ENCODE assay signal across 9 mouse cellular contexts in the genomic region with DNA sequence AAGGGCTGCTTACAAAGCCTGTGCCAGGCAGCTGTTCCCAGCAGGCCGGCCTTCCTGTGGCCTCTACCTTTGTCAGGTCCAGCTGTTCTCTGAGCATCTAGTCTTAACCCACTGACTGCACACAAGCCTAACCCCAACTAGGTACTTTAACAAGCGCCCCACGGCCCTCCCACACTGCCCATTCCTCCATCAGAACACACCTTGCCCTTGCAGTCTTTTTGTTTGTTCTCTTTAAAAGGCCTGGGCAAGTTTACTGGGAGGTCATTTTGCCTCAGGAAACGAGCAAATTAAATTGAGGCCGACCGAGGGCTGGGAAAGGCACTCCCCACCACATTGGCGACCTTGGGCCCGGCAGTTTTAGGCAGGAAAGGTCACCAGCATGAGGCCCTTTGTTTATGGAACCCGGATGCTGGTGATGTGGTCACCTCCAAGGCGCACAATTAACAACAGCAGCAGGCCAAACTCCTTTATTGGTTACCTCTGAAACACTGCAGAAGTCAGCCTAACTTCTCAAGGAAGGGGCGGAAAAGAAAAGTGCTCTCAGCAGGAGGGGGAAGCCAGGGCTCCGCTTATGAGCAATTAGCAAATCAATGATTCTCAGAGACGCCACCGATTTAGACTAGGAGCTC. TPM values are rescaled to one million over a fixed set of nuclear protein-coding genes. Genes with fewer than 3 reads are reported as not detected.
DNase-seq lines count a peak whose midpoint lies in the region; ATAC-seq and TF ChIP-seq lines count a peak whose summit lies in the region.
"Had no signal": no experiment of that assay in that cellular context is flagged by ENCODE, and none has a peak within 500 bp of the region (broad histone marks: within the 10 kb centered on the region; RNA-seq: fewer than 3 reads in every experiment).

No protein-coding gene starts in this region.

- H3K4me1 ChIP-seq in hindbrain, embryonic 10.5 days (replicated peaks) = peaks cover 93% of the 10 kb centered on the region
- peaks cover 55% of the 10 kb centered on the region for H3K4me1 ChIP-seq in hindbrain, embryonic 16.5 days (ENCODE audit: control insufficient read depth, insufficient read depth, low read depth, low read length)
- H3K4me1 ChIP-seq in kidney, adult 2 months (ENCODE audit: control insufficient read depth, insufficient read depth, low read length) = peaks cover 40% of the 10 kb centered on the region

- H3K79me2 ChIP-seq in myocyte (ENCODE audit: control insufficient read depth, insufficient read depth) = peaks cover 19% of the 10 kb centered on the region

- no peak overlapping the region for H3K4me2 ChIP-seq in hindbrain, embryonic 16.5 days (ENCODE audit: low read length)
- peak overlapping the region; percentile 43 for H3K4me2 ChIP-seq in myocyte (ENCODE audit: low read depth)

- H3K9ac ChIP-seq in hindbrain, embryonic 16.5 days (ENCODE audit: low read depth, low read length) = no peak overlapping the region

- no peak for TF ChIP-seq CTCF in kidney, adult 2 months (conservative IDR thresholded peaks at IDR 0.05; ENCODE audit: insufficient read depth, insufficient read length, low read depth, low read length)

- no peaks in the 10 kb centered on the region for H3K9me3 ChIP-seq in hindbrain, embryonic 10.5 days
- H3K9me3 ChIP-seq in hindbrain, embryonic 16.5 days (ENCODE audit: control insufficient read depth, low read length) = no peaks in the 10 kb centered on the region

- peaks cover 55% of the 10 kb centered on the region for H3K36me3 ChIP-seq in hindbrain, embryonic 10.5 days
- H3K36me3 ChIP-seq in hindbrain, embryonic 16.5 days (ENCODE audit: control insufficient read depth, insufficient read depth, low read length) = no peaks in the 10 kb centered on the region
- no peaks in the 10 kb centered on the region for H3K36me3 ChIP-seq in kidney, adult 2 months (ENCODE audit: control insufficient read depth, insufficient read depth, low read length)
- peaks cover 6% of the 10 kb centered on the region for H3K36me3 ChIP-seq in myocyte (ENCODE audit: control insufficient read depth, insufficient read depth)

- peak; percentile 59 for DNase-seq in hindbrain, embryonic 10.5 days (ENCODE audit: low spot score)
- DNase-seq in embryo, embryonic 10.5 days (ENCODE audit: low spot score) = peak; percentile 71
- peak; percentile 82 for DNase-seq in kidney, adult 2 months
- no peak for DNase-seq in ovary, postnatal 10 days (ENCODE audit: low spot score)
- no peak for DNase-seq in Muller cell, postnatal 12 days (ENCODE audit: inconsistent ontology term)
- no peak for DNase-seq in frontal cortex, adult 2 months (ENCODE audit: extremely low spot score in 1 of 2, low spot score in 1 of 2)
- DNase-seq: gastrocnemius, postnatal 25 days had no signal

- ATAC-seq in hindbrain, embryonic 16.5 days = no peak

- WGBS in hindbrain, embryonic 10.5 days = 7% methylated on average over 14 of the region's 14 CpGs
- 22% methylated on average over 14 of the region's 14 CpGs for WGBS in hindbrain, embryonic 16.5 days
- 40% methylated on average over 14 of the region's 14 CpGs for WGBS in kidney, adult 2 months

- peak overlapping the region; percentile 85 for H3K27ac ChIP-seq in hindbrain, embryonic 10.5 days
- no peak overlapping the region for H3K27ac ChIP-seq in hindbrain, embryonic 16.5 days (ENCODE audit: low read depth, low read length)
- peak overlapping the region; percentile 83 for H3K27ac ChIP-seq in kidney, adult 2 months (ENCODE audit: insufficient read depth, low read depth, low read length)

- H3K4me3 ChIP-seq in hindbrain, embryonic 10.5 days = peak overlapping the region; percentile 31
- H3K4me3 ChIP-seq in hindbrain, embryonic 16.5 days (ENCODE audit: low read length) = no peak overlapping the region
- no peak overlapping the region for H3K4me3 ChIP-seq in kidney, adult 2 months (ENCODE audit: insufficient read depth, low read depth, low read length)
- no peak overlapping the region for H3K4me3 ChIP-seq in myocyte

- H3K27me3 ChIP-seq in hindbrain, embryonic 10.5 days (ENCODE audit: insufficient read depth, poor library complexity, severe bottlenecking) = no peaks in the 10 kb centered on the region
- no peaks in the 10 kb centered on the region for H3K27me3 ChIP-seq in hindbrain, embryonic 16.5 days (replicated peaks; ENCODE audit: control insufficient read depth, insufficient read depth, low read length)
- no peaks in the 10 kb centered on the region for H3K27me3 ChIP-seq in kidney, adult 2 months (replicated peaks; ENCODE audit: control insufficient read depth, insufficient read depth, low read length)
- no peaks in the 10 kb centered on the region for H3K27me3 ChIP-seq in myocyte (ENCODE audit: control insufficient read depth, insufficient read depth, insufficient read length)

- no peak overlapping the region for H3ac ChIP-seq in myocyte (ENCODE audit: control insufficient read depth, insufficient read length)

- TF ChIP-seq POLR2A in kidney, adult 2 months (IDR thresholded peaks at IDR 0.05; ENCODE audit: low read depth, low read length) = no peak
- no peak for TF ChIP-seq POLR2A in myocyte (IDR thresholded peaks at IDR 0.05; ENCODE audit: insufficient read length, low read depth)

TF ChIP-seq in myocyte, 11 proteins besides CTCF, POLR2A, EP300 and RAD21:
- TF ChIP-seq MAX (IDR thresholded peaks at IDR 0.05; ENCODE audit: low read depth) = no peak
- no peak for TF ChIP-seq E2F4 (IDR thresholded peaks at IDR 0.05; ENCODE audit: insufficient read depth)
- peak in 2 of 3 experiments; percentile 40 to 81 for TF ChIP-seq MYOG (IDR thresholded peaks at IDR 0.05; ENCODE audit: control insufficient read depth in 1 of 3, insufficient read depth in 1 of 3, insufficient read length in 2 of 3, low read depth in 2 of 3)
- no peak for TF ChIP-seq TCF12 (IDR thresholded peaks at IDR 0.05; ENCODE audit: insufficient read depth, poor library complexity, severe bottlenecking)
- peak in 2 of 3 experiments; percentile 57 to 65 for TF ChIP-seq MYOD1 (IDR thresholded peaks at IDR 0.05; ENCODE audit: control insufficient read depth in 1 of 3, insufficient read length in 2 of 3, low read depth in 2 of 3)
- TF ChIP-seq POLR2AphosphoS2 (IDR thresholded peaks at IDR 0.05; ENCODE audit: insufficient read length, low read depth) = no peak
- TF ChIP-seq CEBPB (IDR thresholded peaks at IDR 0.05; ENCODE audit: insufficient read depth, poor library complexity, severe bottlenecking) = no peak
- no peak for TF ChIP-seq SRF (IDR thresholded peaks at IDR 0.05; ENCODE audit: control insufficient read depth, insufficient read length, low read depth)
- TF ChIP-seq USF1 (IDR thresholded peaks at IDR 0.05; ENCODE audit: low read depth) = no peak
- no peak for TF ChIP-seq REST (IDR thresholded peaks at IDR 0.05; ENCODE audit: insufficient read depth, insufficient read length)
- no peak for TF ChIP-seq TCF3 (IDR thresholded peaks at IDR 0.05; ENCODE audit: insufficient read length, low read depth)

RNA-seq across cellular contexts. Expression of a gene that starts 28.4 kb away (rescaled TPM):
- polyA plus RNA-seq in hindbrain, embryonic 10.5 days (2016; fragmentation: Nextera tagmentation; extraction: Ambion mirVana) = 27.3 and 29.9 TPM in 2 replicates
- 28.8 and 31.0 TPM in 2 replicates for polyA plus RNA-seq in hindbrain, embryonic 16.5 days (2015; fragmentation: Nextera tagmentation; extraction: Ambion mirVana)
- 40.4 and 43.5 TPM in 2 replicates for polyA plus RNA-seq in kidney, adult 2 months (2012; rRNA removed)
- 37.9 TPM for polyA plus RNA-seq in myocyte (2012; fragmentation: generic; extraction: Trizol)
- polyA plus RNA-seq in frontal cortex, adult 2 months (2012; rRNA removed) = 77.1 and 82.2 TPM in 2 replicates

Comparison
In these comparisons a context has a peak if more than half of its experiments do, and no peak if none do; other contexts are left out.
1. DNase-seq: peak in hindbrain, embryonic 10.5 days (single experiment), embryo, embryonic 10.5 days (single experiment) and kidney, adult 2 months (single experiment); none in ovary, postnatal 10 days (single experiment), Muller cell, postnatal 12 days (single experiment) and frontal cortex, adult 2 months (0 of 2).